9 mouse cellular contexts compared by ENCODE assay signal in genomic region chr1:74283686-74284463, GRCm38 (mm10). TPM values are rescaled to one million over a fixed set of nuclear protein-coding genes. Genes with fewer than 3 reads are reported as not detected.
DNase-seq lines count a peak whose midpoint lies in the region; ATAC-seq lines count a peak whose summit lies in the region.
"Had no signal": no experiment of that assay in that cellular context is flagged by ENCODE, and none has a peak within 500 bp of the region (broad histone marks: within the 10 kb centered on the region; RNA-seq: fewer than 3 reads in every experiment).

No protein-coding gene starts in this region.

- peak overlapping the region; percentile 83 for H3K4me3 ChIP-seq in erythroblast, embryonic 14.5 days (replicated peaks)
- peak overlapping the region; percentile 89 for H3K4me3 ChIP-seq in hindbrain, embryonic 14.5 days (replicated peaks; ENCODE audit: low read length)

- H3K9ac ChIP-seq in hindbrain, embryonic 14.5 days, result peak overlapping the region; percentile 87

- WGBS in hindbrain, embryonic 14.5 days, result 17% methylated on average over 15 of the region's 15 CpGs

- H3K4me2 ChIP-seq in hindbrain, embryonic 14.5 days (replicated peaks), result peak overlapping the region; percentile 82

- DNase-seq in cerebellum, adult 11 months, result no peak
- peak; percentile 58 for DNase-seq in adrenal gland, postnatal 25 days
- DNase-seq in hindbrain, embryonic 14.5 days (ENCODE audit: low spot score), result peak; percentile 24
- peak; percentile 29 to 43 for DNase-seq in left cerebral cortex, postnatal 25 days (ENCODE audit: low spot score in 2 of 2)
- peak; percentile 66 for DNase-seq in splenic B cell, adult 2 months (ENCODE audit: low read depth, low spot score)

- H3K27me3 ChIP-seq in erythroblast, embryonic 14.5 days (ENCODE audit: control insufficient read depth), result no peaks in the 10 kb centered on the region
- no peaks in the 10 kb centered on the region for H3K27me3 ChIP-seq in hindbrain, embryonic 14.5 days (ENCODE audit: control insufficient read depth, insufficient read depth, low read length)
- H3K27me3 ChIP-seq in splenic B cell, adult 2 months (ENCODE audit: control insufficient read depth, insufficient read depth, low read length, poor library complexity, severe bottlenecking), result no peaks in the 10 kb centered on the region

- peak overlapping the region; percentile 82 for H3K27ac ChIP-seq in hindbrain, embryonic 14.5 days

- intact Hi-C loops in left cerebral cortex, postnatal 25 days (cut with DNase I), result loop anchor here (2.0 kb wide), 1 partner anchor 47 kb away; the partner anchor contains the start of gene Arpc2

- peaks cover 53% of the 10 kb centered on the region for H3K4me1 ChIP-seq in erythroblast, embryonic 14.5 days (ENCODE audit: control insufficient read depth)
- H3K4me1 ChIP-seq in hindbrain, embryonic 14.5 days (replicated peaks; ENCODE audit: control insufficient read depth, insufficient read depth, low read length), result peaks cover 12% of the 10 kb centered on the region; the same call in 1 of the 2 replicates

- no peaks in the 10 kb centered on the region for H3K9me3 ChIP-seq in erythroblast, embryonic 14.5 days (ENCODE audit: control insufficient read depth, low read length)
- H3K9me3 ChIP-seq in hindbrain, embryonic 14.5 days (ENCODE audit: control insufficient read depth, low read length), result no peaks in the 10 kb centered on the region

- 0 out of 2 replicates have a peak, but pooled peaks have one; percentile 0 for ATAC-seq in cerebellum, adult (ENCODE audit: insufficient number of reproducible peaks, low FRiP score, low TSS enrichment)
- peak; percentile 35 for ATAC-seq in hindbrain, embryonic 14.5 days (ENCODE audit: low FRiP score)
- ATAC-seq in megakaryocyte-erythroid progenitor cell, adult 5-6 weeks (replicated peaks; ENCODE audit: low FRiP score, low TSS enrichment, poor library complexity, severe bottlenecking), result peak; percentile 34

- H3K36me3 ChIP-seq in erythroblast, embryonic 14.5 days (ENCODE audit: control insufficient read depth), result peaks cover 60% of the 10 kb centered on the region
- H3K36me3 ChIP-seq in hindbrain, embryonic 14.5 days (replicated peaks; ENCODE audit: control insufficient read depth, insufficient read depth), result peaks cover 39% of the 10 kb centered on the region
- peaks cover 6% of the 10 kb centered on the region for H3K36me3 ChIP-seq in splenic B cell, adult 2 months (ENCODE audit: control insufficient read depth, insufficient read depth, low read length, poor library complexity, severe bottlenecking)

RNA-seq across cellular contexts. Expression of gene Aamp, which starts 0.7 kb away (rescaled TPM):
- total RNA-seq in adrenal gland, postnatal 25 days (2021), result 157 and 183 TPM in 2 replicates
- 12.2 and 15.5 TPM in 2 replicates for polyA plus RNA-seq in erythroblast, embryonic 14.5 days (2012)
- 188 and 201 TPM in 2 replicates for polyA plus RNA-seq in hindbrain, embryonic 14.5 days (2014; fragmentation: Nextera tagmentation; extraction: Ambion mirVana)
- total RNA-seq in left cerebral cortex, postnatal 25 days (2021), result 100 to 1,000 TPM; 137 to 139 TPM
- total RNA-seq in megakaryocyte-erythroid progenitor cell, adult 5-6 weeks (2014; fragmentation: Nextera tagmentation), result 78.9 and 90.5 TPM in 2 replicates
- 84.4 and 95.3 TPM in 2 replicates for total RNA-seq in megakaryocyte-erythroid progenitor cell, adult 5-6 weeks (2017)

RNA-seq across cellular contexts. Expression of gene Pnkd, which starts 0.9 kb away (rescaled TPM):
- total RNA-seq in adrenal gland, postnatal 25 days (2021), result 65.2 and 75.9 TPM in 2 replicates
- polyA plus RNA-seq in erythroblast, embryonic 14.5 days (2012), result 10.0 and 10.9 TPM in 2 replicates
- 146 and 149 TPM in 2 replicates for polyA plus RNA-seq in hindbrain, embryonic 14.5 days (2014; fragmentation: Nextera tagmentation; extraction: Ambion mirVana)
- 100 to 1,000 TPM; 151 to 152 TPM for total RNA-seq in left cerebral cortex, postnatal 25 days (2021)
- total RNA-seq in megakaryocyte-erythroid progenitor cell, adult 5-6 weeks (2014; fragmentation: Nextera tagmentation), result 22.4 and 50.1 TPM in 2 replicates
- total RNA-seq in megakaryocyte-erythroid progenitor cell, adult 5-6 weeks (2017), result 14.1 and 22.8 TPM in 2 replicates

RNA-seq across cellular contexts. Expression of gene Gpbar1, which starts 5.5 kb away (rescaled TPM):
- not detected in 2 replicates for total RNA-seq in adrenal gland, postnatal 25 days (2021)
- not detected in 2 replicates for polyA plus RNA-seq in erythroblast, embryonic 14.5 days (2012)
- polyA plus RNA-seq in hindbrain, embryonic 14.5 days (2014; fragmentation: Nextera tagmentation; extraction: Ambion mirVana), result 0.19 TPM in 1 of 2 replicates, not detected in the other
- total RNA-seq in left cerebral cortex, postnatal 25 days (2021), result not detected
- 1.0 TPM in 1 of 2 replicates, not detected in the other for total RNA-seq in megakaryocyte-erythroid progenitor cell, adult 5-6 weeks (2014; fragmentation: Nextera tagmentation)
- not detected in 2 replicates for total RNA-seq in megakaryocyte-erythroid progenitor cell, adult 5-6 weeks (2017)
- total RNA-seq: layer of hippocampus, adult 18-20 months had no signal

RNA-seq across cellular contexts. Expression of gene Tmbim1, which starts 21.5 kb away (rescaled TPM):
- 83.1 and 84.7 TPM in 2 replicates for total RNA-seq in adrenal gland, postnatal 25 days (2021)
- polyA plus RNA-seq in erythroblast, embryonic 14.5 days (2012), result 2.7 and 3.3 TPM in 2 replicates
- 8.0 TPM in 2 replicates for polyA plus RNA-seq in hindbrain, embryonic 14.5 days (2014; fragmentation: Nextera tagmentation; extraction: Ambion mirVana)
- 10 to 100 TPM; 21.8 to 22.9 TPM for total RNA-seq in left cerebral cortex, postnatal 25 days (2021)
- total RNA-seq in megakaryocyte-erythroid progenitor cell, adult 5-6 weeks (2014; fragmentation: Nextera tagmentation), result 10.1 and 16.8 TPM in 2 replicates
- 13.6 and 13.9 TPM in 2 replicates for total RNA-seq in megakaryocyte-erythroid progenitor cell, adult 5-6 weeks (2017)

RNA-seq across cellular contexts. Expression of gene Arpc2, which starts 48.0 kb away (rescaled TPM):
- 170 and 172 TPM in 2 replicates for total RNA-seq in adrenal gland, postnatal 25 days (2021)
- polyA plus RNA-seq in erythroblast, embryonic 14.5 days (2012), result 6.5 and 7.8 TPM in 2 replicates
- polyA plus RNA-seq in hindbrain, embryonic 14.5 days (2014; fragmentation: Nextera tagmentation; extraction: Ambion mirVana), result 324 and 329 TPM in 2 replicates
- total RNA-seq in left cerebral cortex, postnatal 25 days (2021), result 100 to 1,000 TPM; 266 to 287 TPM
- total RNA-seq in megakaryocyte-erythroid progenitor cell, adult 5-6 weeks (2014; fragmentation: Nextera tagmentation), result 211 and 242 TPM in 2 replicates
- 228 and 233 TPM in 2 replicates for total RNA-seq in megakaryocyte-erythroid progenitor cell, adult 5-6 weeks (2017)
